Mouse (Mus musculus) embryonic fibroblast, embryonic 13.5 days (primary cell): Measurements from ENCODE around the gene Scd3.

Experiments used
- CTCF ChIP-seq: IDR thresholded peaks from 2 replicates; pipeline ENCODE4 v1.5.1; 2011; ENCODE audit warnings: mild to moderate bottlenecking, control low read depth, low read length, moderate library complexity, borderline replicate concordance; ENCODE audit not compliant: insufficient read depth
- POLR2A ChIP-seq: IDR thresholded peaks from 2 replicates; pipeline ENCODE4 v1.6.1; 2011; ENCODE audit warnings: low read depth, mild to moderate bottlenecking, control low read depth, low read length, moderate library complexity

DNA sequence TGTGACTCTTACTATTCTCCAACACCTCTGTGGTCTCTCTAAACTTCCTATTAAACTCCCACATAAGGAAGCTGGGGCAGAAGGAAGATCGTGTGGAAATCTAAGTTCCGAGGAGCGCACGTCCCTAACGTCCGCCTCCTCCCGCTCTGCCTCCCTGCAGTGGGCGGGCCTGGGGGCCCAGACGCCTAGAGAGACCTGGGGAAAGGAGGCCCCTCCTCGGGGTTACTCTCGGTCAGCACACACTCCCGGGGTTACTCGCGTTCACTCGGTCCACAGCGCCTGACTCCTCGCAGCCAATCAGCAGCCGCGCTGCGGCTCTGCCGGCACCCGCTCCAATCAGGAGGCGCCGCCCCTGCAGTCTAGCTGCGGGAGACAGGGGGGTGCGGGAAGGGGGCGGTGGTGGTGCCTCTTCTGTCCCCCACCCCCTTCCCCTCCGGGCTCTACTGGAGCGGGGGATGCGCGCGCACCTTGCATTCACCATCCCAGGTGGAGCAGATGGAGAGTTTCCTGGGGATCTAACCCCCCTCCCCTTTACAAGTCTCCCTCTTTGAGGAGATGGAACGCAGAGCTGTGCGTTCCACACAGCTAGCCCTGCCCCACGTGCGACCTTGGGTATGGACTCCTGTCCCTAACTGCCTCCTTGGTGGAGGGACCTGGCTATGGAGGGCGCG lies 81.1 kb downstream of the Scd3 start:
- TF ChIP-seq CTCF (no peak), POLR2A (peak; percentile 60)
